ENCODE assay signal across 8 mouse cellular contexts in genomic region chr10:93143285-93143985, GRCm38 (mm10). TPM values are rescaled to one million over a fixed set of nuclear protein-coding genes. Genes with fewer than 3 reads are reported as not detected.
DNase-seq lines count a peak whose midpoint lies in the region; ATAC-seq lines count a peak whose summit lies in the region.

No protein-coding gene starts in this region.

- no peak overlapping the region for H3K27ac ChIP-seq in forebrain, embryonic 12.5 days
- no peak overlapping the region for H3K27ac ChIP-seq in forebrain, embryonic 14.5 days (ENCODE audit: low read depth, low read length)

- H3K4me1 ChIP-seq in forebrain, embryonic 12.5 days: peaks cover 12% of the 10 kb centered on the region
- peaks cover 3% of the 10 kb centered on the region; the same call in 1 of the 2 replicates for H3K4me1 ChIP-seq in forebrain, embryonic 14.5 days (ENCODE audit: control insufficient read depth, insufficient read depth, low read length)

- no peak overlapping the region for H3K9ac ChIP-seq in forebrain, embryonic 12.5 days
- H3K9ac ChIP-seq in forebrain, embryonic 14.5 days (ENCODE audit: low read length): no peak overlapping the region

- H3K27me3 ChIP-seq in forebrain, embryonic 12.5 days: no peaks in the 10 kb centered on the region
- no peaks in the 10 kb centered on the region for H3K27me3 ChIP-seq in forebrain, embryonic 14.5 days (replicated peaks; ENCODE audit: control insufficient read depth, insufficient read depth, low read length)

- no peak for ATAC-seq in forebrain, embryonic 12.5 days (ENCODE audit: low FRiP score)
- ATAC-seq in forebrain, embryonic 14.5 days: no peak
- ATAC-seq in megakaryocyte, adult 5-6 weeks (ENCODE audit: poor library complexity, severe bottlenecking): peak; percentile 23

- no peaks in the 10 kb centered on the region for H3K36me3 ChIP-seq in forebrain, embryonic 12.5 days (replicated peaks)
- H3K36me3 ChIP-seq in forebrain, embryonic 14.5 days (ENCODE audit: control insufficient read depth, insufficient read depth, low read length): no peaks in the 10 kb centered on the region

- intact Hi-C loops in gastrocnemius, postnatal 36 days (cut with DNase I): no loop called here

- WGBS in forebrain, embryonic 12.5 days: 38% methylated on average over 18 of the region's 18 CpGs
- WGBS in forebrain, embryonic 14.5 days: 38% methylated on average over 18 of the region's 18 CpGs

- peak overlapping the region; percentile 25 for H3K4me2 ChIP-seq in forebrain, embryonic 12.5 days
- H3K4me2 ChIP-seq in forebrain, embryonic 14.5 days (ENCODE audit: low read length): no peak overlapping the region; the same call in 1 of the 2 replicates

- no peaks in the 10 kb centered on the region for H3K9me3 ChIP-seq in forebrain, embryonic 12.5 days
- no peaks in the 10 kb centered on the region for H3K9me3 ChIP-seq in forebrain, embryonic 14.5 days (replicated peaks; ENCODE audit: control insufficient read depth, low read length)

- no peak overlapping the region for H3K4me3 ChIP-seq in forebrain, embryonic 12.5 days (replicated peaks)
- no peak overlapping the region for H3K4me3 ChIP-seq in forebrain, embryonic 14.5 days (ENCODE audit: low read depth, low read length)

- no peak for DNase-seq in forebrain, embryonic 14.5 days (ENCODE audit: low spot score)
- DNase-seq in thymus, postnatal 0 days (ENCODE audit: low spot score): peak; percentile 59
- DNase-seq in thymus, adult 18-20 months: no peak
- no peak for DNase-seq in adrenal gland, postnatal 4 days (ENCODE audit: low spot score in 2 of 2)
- no peak for DNase-seq in gastrocnemius, postnatal 36 days
- DNase-seq in yolk sac, embryonic 10.5 days (ENCODE audit: low spot score): no peak

RNA-seq across cellular contexts. Expression of gene Cdk17, which starts 17.2 kb away (rescaled TPM):
- polyA plus RNA-seq in forebrain, embryonic 12.5 days (2016; fragmentation: Nextera tagmentation; extraction: Ambion mirVana): 44.6 and 45.7 TPM in 2 replicates
- 52.5 and 53.8 TPM in 2 replicates for polyA plus RNA-seq in forebrain, embryonic 14.5 days (2014; fragmentation: Nextera tagmentation; extraction: Ambion mirVana)
- polyA plus RNA-seq in thymus, postnatal 0 days (2015; fragmentation: Nextera tagmentation; extraction: Ambion mirVana): 46.3 and 55.3 TPM in 2 replicates
- total RNA-seq in megakaryocyte, adult 5-6 weeks (2015): 33.0 and 36.3 TPM in 2 replicates
- 36.5 and 41.5 TPM in 2 replicates for total RNA-seq in megakaryocyte, adult 5-6 weeks (2017)
- total RNA-seq in adrenal gland, postnatal 4 days (2021): 10 to 100 TPM; 30.5 to 33.1 TPM
- 1 to 10 TPM; 4.5 to 7.0 TPM for total RNA-seq in gastrocnemius, postnatal 36 days (2021)
